Mouse (Mus musculus) heart, adult 9 months (tissue): ENCODE data around the gene Ubqln3.

Experiments
- DNase-seq, 2 experiments: peaks; one replicate each; pipeline ENCODE4 v3.0.0; 2022; ENCODE audit warnings: low spot score in 2 of 2

The Ubqln3 gene

DNA sequence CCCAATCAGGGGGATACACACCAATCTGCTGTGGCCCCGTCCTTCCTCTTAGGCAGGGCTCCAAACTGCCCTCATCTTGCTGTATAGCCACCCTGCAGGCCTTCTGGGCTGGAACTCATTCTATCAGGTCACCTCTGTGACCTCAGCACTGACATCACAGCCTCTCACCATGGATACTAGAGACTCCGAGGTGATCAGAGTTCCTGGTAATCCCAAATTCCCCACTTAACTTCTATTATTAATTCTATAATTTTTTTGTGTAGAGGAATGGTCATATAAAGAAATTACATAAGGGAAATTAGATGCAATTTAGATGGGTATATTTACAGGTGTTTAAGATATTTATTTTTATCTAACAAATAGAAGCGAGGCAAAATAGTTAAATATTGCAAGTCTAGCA is at the start of gene Ubqln3:
Ubqln3 (minus strand) TSS at position 101 of the 400 bp plus-strand sequence.
- no peak for DNase-seq

- DNase-seq: no peak
Observed at GRCm38 (mm10) chr7:104191275-104191674, 48.2 kb upstream of the Ubqln3 start.

GRCm38 (mm10) chr7:104183292-104183691 is 40.2 kb upstream of the Ubqln3 start, which contains the start of gene Olfr648:
Gene Olfr648, minus strand, starts transcription at chr7:104183392.
- no peak for DNase-seq

- DNase-seq: no peak
Observed at GRCm38 (mm10) chr7:104179074-104179473, 36.0 kb upstream of the Ubqln3 start.

GRCm38 (mm10) chr7:104178422-104179054 is 35.5 kb upstream of the Ubqln3 start:
- DNase-seq: no peak

GRCm38 (mm10) chr7:104175085-104175484 is 32.0 kb upstream of the Ubqln3 start:
- no peak for DNase-seq

- no peak for DNase-seq
Observed at GRCm38 (mm10) chr7:104169634-104170204, 26.6 kb upstream of the Ubqln3 start.

DNA sequence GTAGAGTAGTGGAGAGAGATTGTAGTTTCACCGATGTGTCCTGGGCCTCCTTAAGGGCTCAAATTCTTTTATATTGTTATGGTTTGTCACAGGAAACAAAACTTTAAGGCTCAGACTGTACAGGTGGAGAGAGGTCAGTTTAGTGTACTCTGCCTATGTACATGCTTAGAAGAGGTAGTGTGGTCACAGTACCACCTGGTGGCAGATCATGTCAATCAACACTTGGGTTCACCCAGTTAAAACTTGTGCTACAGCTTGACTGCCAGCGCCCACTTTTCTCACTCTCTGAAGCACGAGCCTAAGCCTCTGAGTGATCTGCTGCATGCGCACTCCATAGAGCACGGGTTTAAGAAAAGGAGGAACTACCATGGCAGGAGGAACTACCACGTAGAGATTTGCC is 24.0 kb upstream of the Ubqln3 start:
- no peak for DNase-seq

- no peak for DNase-seq
Observed at GRCm38 (mm10) chr7:104150456-104150855, 7.4 kb upstream of the Ubqln3 start, which contains the start of gene Ubqlnl. Gene Ubqlnl, minus strand, starts transcription at chr7:104150556.

DNA sequence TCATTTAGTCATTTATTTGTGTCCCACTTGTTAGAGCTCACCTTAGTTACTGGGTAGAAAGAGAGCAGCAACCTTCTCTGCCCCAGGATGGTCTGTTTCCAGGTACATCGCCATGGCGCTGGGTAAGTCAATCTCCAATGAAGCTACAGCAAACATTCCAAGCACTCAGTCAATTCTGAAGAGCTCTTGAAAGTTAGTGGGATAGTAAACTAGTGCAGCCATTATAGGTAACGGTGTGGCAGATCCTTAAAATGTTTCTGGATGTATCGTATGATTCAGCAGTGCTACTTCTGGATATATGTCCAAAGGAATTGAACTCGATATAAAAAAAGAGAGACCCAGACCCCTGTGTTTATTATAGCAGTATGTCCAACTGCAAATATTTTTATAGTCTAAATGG is 5.8 kb downstream of the Ubqln3 start, which contains the start of gene Olfr643:
Olfr643 (minus strand) TSS at position 101 of the 400 bp plus-strand sequence.
- DNase-seq: no peak

- no peak for DNase-seq
Observed at GRCm38 (mm10) chr7:104129726-104130125, 13.4 kb downstream of the Ubqln3 start, which contains the start of gene Ubqln5. Gene Ubqln5, minus strand, starts transcription at chr7:104129826.

DNA sequence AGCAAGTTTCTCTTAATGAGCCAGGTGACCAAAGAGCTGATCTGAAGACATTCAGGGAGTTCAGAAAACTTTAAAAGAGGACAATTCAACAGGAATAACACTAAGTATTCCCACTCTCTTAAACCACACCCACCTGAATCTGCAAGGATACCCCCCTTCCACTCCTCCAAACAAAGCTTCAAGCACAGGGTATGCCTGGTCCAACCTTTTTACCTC is 38.4 kb downstream of the Ubqln3 start, which contains the start of gene Olfr646:
Olfr646 (plus strand) TSS at position 117 of the 216 bp plus-strand sequence.
- DNase-seq: no peak

- DNase-seq: no peak
Observed at GRCm38 (mm10) chr7:104103913-104104756, 38.9 kb downstream of the Ubqln3 start.
